Mouse (Mus musculus): Measurements from ENCODE around the gene Trpm3. TPM values are rescaled to one million over a fixed set of nuclear protein-coding genes. Genes with fewer than 3 reads are reported as not detected.

The Trpm3 gene
- total and polyA plus RNA-seq, 2 experiments = not detected

GRCm38 (mm10) chr19:22901892-22902291, 763.0 kb downstream of the Trpm3 start:
- Histone ChIP-seq H3K36me3 (ENCODE audit: control insufficient read depth, insufficient read depth, low read length) (no peaks in the 10 kb centered on the region), H3K4me1 (ENCODE audit: control insufficient read depth, insufficient read depth, low read length) (no peaks in the 10 kb centered on the region), H3K79me2 (ENCODE audit: control insufficient read depth, insufficient read depth, low read length) (no peaks in the 10 kb centered on the region), H3K4me3 (ENCODE audit: insufficient read depth, low read depth, low read length) (no peak overlapping the region), H3K27ac (replicated peaks; ENCODE audit: insufficient read depth, low read depth, low read length) (no peak overlapping the region), H3K9ac (ENCODE audit: low read depth, low read length) (no peak overlapping the region), H3K27me3 (ENCODE audit: control insufficient read depth, insufficient read depth, low read length) (no peaks in the 10 kb centered on the region)
- TF ChIP-seq CTCF (IDR thresholded peaks at IDR 0.05; ENCODE audit: low read depth, low read length) (no peak), POLR2A (IDR thresholded peaks at IDR 0.05; ENCODE audit: extremely low read depth, insufficient read depth, low read length) (no peak)
- WGBS = 82% methylated on average over 7 of the region's 7 CpGs
- DNase-seq (ENCODE audit: extremely low read depth, low read depth, low spot score) = no peak

DNA sequence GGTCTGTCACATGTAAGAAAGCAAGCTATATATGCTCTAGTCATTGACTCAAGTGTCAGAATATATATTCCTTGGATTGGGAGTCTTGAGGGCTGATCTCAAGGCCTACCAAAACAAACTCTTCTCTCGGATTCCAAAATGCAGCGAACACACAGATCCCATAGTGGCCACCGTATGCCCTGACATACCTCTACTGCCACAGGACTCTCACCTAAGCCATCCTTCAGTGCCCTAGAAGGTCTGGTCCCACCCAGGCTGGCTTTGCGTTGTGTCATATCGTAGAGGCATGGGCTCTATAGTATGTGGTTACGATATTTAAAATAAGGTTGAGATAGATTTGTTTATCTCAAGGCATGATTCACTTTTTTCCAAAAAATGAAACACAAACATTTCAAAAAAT, 763.5 kb downstream of the Trpm3 start:
- no peaks in the 10 kb centered on the region for H3K36me3 ChIP-seq (ENCODE audit: control insufficient read depth, insufficient read depth, low read length)
- no peak overlapping the region for H3K4me3 ChIP-seq (ENCODE audit: insufficient read depth, low read depth, low read length)
- H3K4me1 ChIP-seq (ENCODE audit: control insufficient read depth, insufficient read depth, low read length) = no peaks in the 10 kb centered on the region
- WGBS = 94% methylated on average over 6 of the region's 6 CpGs
- no peak overlapping the region for H3K9ac ChIP-seq (ENCODE audit: low read depth, low read length)
- H3K79me2 ChIP-seq (ENCODE audit: control insufficient read depth, insufficient read depth, low read length) = no peaks in the 10 kb centered on the region
- no peak for DNase-seq (ENCODE audit: extremely low read depth, low read depth, low spot score)
- no peak overlapping the region for H3K27ac ChIP-seq (replicated peaks; ENCODE audit: insufficient read depth, low read depth, low read length)
- H3K27me3 ChIP-seq (ENCODE audit: control insufficient read depth, insufficient read depth, low read length) = no peaks in the 10 kb centered on the region
- TF ChIP-seq CTCF (IDR thresholded peaks at IDR 0.05; ENCODE audit: low read depth, low read length) (no peak), POLR2A (IDR thresholded peaks at IDR 0.05; ENCODE audit: extremely low read depth, insufficient read depth, low read length) (no peak)

GRCm38 (mm10) chr19:22905066-22905482, 766.2 kb downstream of the Trpm3 start:
- no peak overlapping the region for H3K4me3 ChIP-seq (ENCODE audit: insufficient read depth, low read depth, low read length)
- no peaks in the 10 kb centered on the region for H3K4me1 ChIP-seq (ENCODE audit: control insufficient read depth, insufficient read depth, low read length)
- 83% methylated on average over 11 of the region's 11 CpGs for WGBS
- H3K27me3 ChIP-seq (ENCODE audit: control insufficient read depth, insufficient read depth, low read length) = no peaks in the 10 kb centered on the region
- TF ChIP-seq CTCF (IDR thresholded peaks at IDR 0.05; ENCODE audit: low read depth, low read length) (no peak), POLR2A (IDR thresholded peaks at IDR 0.05; ENCODE audit: extremely low read depth, insufficient read depth, low read length) (no peak)
- H3K36me3 ChIP-seq (ENCODE audit: control insufficient read depth, insufficient read depth, low read length) = no peaks in the 10 kb centered on the region
- no peak overlapping the region for H3K27ac ChIP-seq (replicated peaks; ENCODE audit: insufficient read depth, low read depth, low read length)
- no peak for DNase-seq (ENCODE audit: extremely low read depth, low read depth, low spot score)
- H3K79me2 ChIP-seq (ENCODE audit: control insufficient read depth, insufficient read depth, low read length) = no peaks in the 10 kb centered on the region
- no peak overlapping the region for H3K9ac ChIP-seq (ENCODE audit: low read depth, low read length)

GRCm38 (mm10) chr19:22910686-22911085, 771.8 kb downstream of the Trpm3 start:
- H3K79me2 ChIP-seq (ENCODE audit: control insufficient read depth, insufficient read depth, low read length) = no peaks in the 10 kb centered on the region
- no peaks in the 10 kb centered on the region for H3K36me3 ChIP-seq (ENCODE audit: control insufficient read depth, insufficient read depth, low read length)
- H3K4me3 ChIP-seq (ENCODE audit: insufficient read depth, low read depth, low read length) = no peak overlapping the region
- WGBS = 89% methylated on average over 6 of the region's 6 CpGs
- H3K27me3 ChIP-seq (ENCODE audit: control insufficient read depth, insufficient read depth, low read length) = no peaks in the 10 kb centered on the region
- no peak for DNase-seq (ENCODE audit: extremely low read depth, low read depth, low spot score)
- H3K4me1 ChIP-seq (ENCODE audit: control insufficient read depth, insufficient read depth, low read length) = no peaks in the 10 kb centered on the region
- no peak overlapping the region for H3K9ac ChIP-seq (ENCODE audit: low read depth, low read length)
- no peak overlapping the region for H3K27ac ChIP-seq (replicated peaks; ENCODE audit: insufficient read depth, low read depth, low read length)
- TF ChIP-seq CTCF (IDR thresholded peaks at IDR 0.05; ENCODE audit: low read depth, low read length) (no peak), POLR2A (IDR thresholded peaks at IDR 0.05; ENCODE audit: extremely low read depth, insufficient read depth, low read length) (no peak)

GRCm38 (mm10) chr19:22912971-22913370, 774.1 kb downstream of the Trpm3 start:
- H3K27ac ChIP-seq (replicated peaks; ENCODE audit: insufficient read depth, low read depth, low read length) = no peak overlapping the region
- no peaks in the 10 kb centered on the region for H3K27me3 ChIP-seq (ENCODE audit: control insufficient read depth, insufficient read depth, low read length)
- WGBS = 92% methylated on average over 4 of the region's 4 CpGs
- H3K4me1 ChIP-seq (ENCODE audit: control insufficient read depth, insufficient read depth, low read length) = peaks cover 3% of the 10 kb centered on the region; the same call in 1 of the 2 replicates
- DNase-seq (ENCODE audit: extremely low read depth, low read depth, low spot score) = no peak
- no peak for TF ChIP-seq POLR2A (IDR thresholded peaks at IDR 0.05; ENCODE audit: extremely low read depth, insufficient read depth, low read length)
- TF ChIP-seq CTCF (IDR thresholded peaks at IDR 0.05; ENCODE audit: low read depth, low read length) = no peak
- no peak overlapping the region for H3K9ac ChIP-seq (ENCODE audit: low read depth, low read length)
- H3K79me2 ChIP-seq (ENCODE audit: control insufficient read depth, insufficient read depth, low read length) = no peaks in the 10 kb centered on the region
- no peak overlapping the region for H3K4me3 ChIP-seq (ENCODE audit: insufficient read depth, low read depth, low read length)
- H3K36me3 ChIP-seq (ENCODE audit: control insufficient read depth, insufficient read depth, low read length) = no peaks in the 10 kb centered on the region

DNA sequence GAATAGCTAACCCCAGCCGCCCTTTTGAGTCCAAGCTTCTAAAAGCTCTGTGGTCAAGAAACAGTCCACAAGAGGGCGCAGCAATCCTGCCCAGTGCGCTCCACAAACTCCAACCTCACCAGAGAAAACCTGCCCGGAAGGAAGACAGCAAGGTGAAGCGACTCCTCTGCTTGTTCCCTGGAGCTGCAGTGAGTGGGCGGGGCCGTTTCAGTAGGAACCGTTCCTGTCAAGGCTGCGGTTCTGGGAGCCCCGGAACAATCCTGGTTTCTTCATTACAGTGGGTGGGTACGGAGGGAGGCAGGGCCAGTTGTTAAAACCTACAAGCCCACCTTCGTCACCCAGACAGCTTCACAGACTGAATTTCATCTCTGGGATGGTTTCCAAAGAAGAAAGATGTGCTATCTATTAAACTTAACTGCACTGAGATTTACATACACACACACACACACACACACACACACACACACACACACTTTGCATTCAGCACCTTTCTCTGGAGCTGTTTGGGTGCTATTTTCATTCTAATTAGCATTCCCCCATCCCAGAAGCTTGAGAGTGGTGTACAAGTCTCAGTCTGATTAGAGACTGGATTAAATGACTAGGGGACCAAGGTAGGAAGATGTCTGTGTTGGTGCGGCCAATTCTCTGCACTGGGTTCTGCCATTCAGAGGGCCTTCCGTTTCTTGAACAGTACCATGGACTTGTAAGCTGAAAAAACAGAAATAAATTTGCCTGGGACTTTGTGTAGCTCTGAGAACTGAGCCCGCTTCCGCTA, 777.2 kb downstream of the Trpm3 start:
- Histone ChIP-seq H3K27ac (replicated peaks; ENCODE audit: insufficient read depth, low read depth, low read length) (peak overlapping the region; percentile 14; the same call in 1 of the 2 replicates), H3K27me3 (ENCODE audit: control insufficient read depth, insufficient read depth, low read length) (no peaks in the 10 kb centered on the region), H3K4me1 (ENCODE audit: control insufficient read depth, insufficient read depth, low read length) (peaks cover 3% of the 10 kb centered on the region; the same call in 1 of the 2 replicates), H3K36me3 (ENCODE audit: control insufficient read depth, insufficient read depth, low read length) (no peaks in the 10 kb centered on the region), H3K4me3 (ENCODE audit: insufficient read depth, low read depth, low read length) (peak overlapping the region; percentile 22), H3K79me2 (ENCODE audit: control insufficient read depth, insufficient read depth, low read length) (no peaks in the 10 kb centered on the region), H3K9ac (ENCODE audit: low read depth, low read length) (0 out of 2 replicates have a peak overlapping the region, but pooled peaks have one; percentile 6)
- peak; percentile 78 for DNase-seq (ENCODE audit: extremely low read depth, low read depth, low spot score)
- no peak for TF ChIP-seq POLR2A (IDR thresholded peaks at IDR 0.05; ENCODE audit: extremely low read depth, insufficient read depth, low read length)
- peak; percentile 93 for TF ChIP-seq CTCF (IDR thresholded peaks at IDR 0.05; ENCODE audit: low read depth, low read length)
- 18% methylated on average over 16 of the region's 16 CpGs for WGBS

All from liver, adult 2 months (tissue).